In the genomic region with DNA sequence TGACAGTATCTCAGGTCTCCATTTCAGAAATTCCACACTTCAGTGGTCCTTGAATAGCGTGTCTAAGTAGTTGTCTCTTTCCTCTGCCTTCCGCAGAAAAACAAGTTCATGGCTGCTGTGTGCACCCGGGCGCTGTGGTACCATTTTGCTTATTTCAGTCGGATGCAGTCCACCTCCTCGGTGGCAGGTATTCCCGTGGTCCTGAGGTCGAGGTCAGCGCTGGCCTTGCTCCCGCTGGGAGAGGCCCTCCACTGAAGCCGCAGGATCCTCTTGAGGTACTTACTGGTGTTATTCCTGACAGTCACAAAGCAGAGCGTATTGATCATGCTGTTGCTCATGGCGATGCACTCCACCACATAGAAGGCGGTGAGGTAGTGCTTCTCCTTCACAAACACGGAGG, we compare ENCODE assay signal across 24 mouse cellular contexts. TPM values are rescaled to one million over a fixed set of nuclear protein-coding genes. Genes with fewer than 3 reads are reported as not detected.
A peak's percentile ranks its signal among the peaks of the same experiment; 100 is the strongest.
DNase-seq lines count a peak whose midpoint lies in the region; ATAC-seq and TF ChIP-seq lines count a peak whose summit lies in the region.
"Had no signal": no experiment of that assay in that cellular context is flagged by ENCODE, and none has a peak within 500 bp of the region (broad histone marks: within the 10 kb centered on the region; RNA-seq: fewer than 3 reads in every experiment).

No protein-coding gene starts in this region.

- peak; percentile 79 for DNase-seq in heart, adult 11 months
- DNase-seq: adrenal gland, adult 8-10 months; adrenal gland, postnatal 14 days; adrenal gland, postnatal 36 days; B cell, adult 2 months; cerebellum, adult 11-12 months; cerebellum, adult 2 months; cerebellum, adult 9-10 months; cerebellum, postnatal 10 days; cerebellum, postnatal 25 days; forebrain, postnatal 0 days had no signal

- no peaks in the 10 kb centered on the region for H3K9me3 ChIP-seq in heart, embryonic 12.5 days (replicated peaks)
- H3K9me3 ChIP-seq in megakaryocyte, embryonic 14.5 days, result peaks cover 15% of the 10 kb centered on the region
- H3K9me3 ChIP-seq in E14TG2a.4 (ENCODE audit: low read length), result no peaks in the 10 kb centered on the region
- H3K9me3 ChIP-seq in intestine, embryonic 15.5 days, result no peaks in the 10 kb centered on the region
- H3K9me3 ChIP-seq: embryonic facial prominence, embryonic 10.5 days; embryonic facial prominence, embryonic 12.5 days; forebrain, embryonic 13.5 days; forebrain, embryonic 15.5 days; G1E had no signal

- no peak overlapping the region for H3K9ac ChIP-seq in heart, embryonic 12.5 days
- H3K9ac ChIP-seq in intestine, embryonic 15.5 days, result no peak overlapping the region
- H3K9ac ChIP-seq: embryonic facial prominence, embryonic 12.5 days; forebrain, embryonic 13.5 days; forebrain, embryonic 15.5 days; forebrain, postnatal 0 days had no signal

- WGBS in heart, embryonic 12.5 days, result 79% methylated on average over 15 of the region's 15 CpGs
- WGBS in intestine, embryonic 15.5 days, result 90% methylated on average over 15 of the region's 15 CpGs

- no peak overlapping the region; the same call in 1 of the 2 replicates for H3K4me2 ChIP-seq in heart, embryonic 12.5 days
- H3K4me2 ChIP-seq in intestine, embryonic 15.5 days (replicated peaks), result no peak overlapping the region
- H3K4me2 ChIP-seq: embryonic facial prominence, embryonic 12.5 days; forebrain, embryonic 13.5 days; forebrain, embryonic 15.5 days had no signal

- H3K36me3 ChIP-seq in heart, embryonic 12.5 days, result no peaks in the 10 kb centered on the region
- peaks cover 28% of the 10 kb centered on the region for H3K36me3 ChIP-seq in megakaryocyte, embryonic 14.5 days (replicated peaks; ENCODE audit: low read length)
- no peaks in the 10 kb centered on the region for H3K36me3 ChIP-seq in E14TG2a.4 (ENCODE audit: insufficient read depth, low read length)
- H3K36me3 ChIP-seq in intestine, embryonic 15.5 days, result no peaks in the 10 kb centered on the region
- H3K36me3 ChIP-seq: embryonic facial prominence, embryonic 10.5 days; embryonic facial prominence, embryonic 12.5 days; forebrain, embryonic 15.5 days had no signal

- no peak for ATAC-seq in heart, embryonic 12.5 days (ENCODE audit: insufficient number of reproducible peaks, low FRiP score)
- ATAC-seq in megakaryocyte, adult 5-6 weeks (ENCODE audit: poor library complexity, severe bottlenecking), result no peak
- ATAC-seq in intestine, embryonic 15.5 days, result no peak
- ATAC-seq: activated CD4-positive, CD25-positive, alpha-beta regulatory T cell, adult 4 months; CD4-positive, CD25-positive, alpha-beta regulatory T cell, adult 4 months; forebrain, embryonic 13.5 days; forebrain, embryonic 15.5 days; forebrain, postnatal 0 days; Patski had no signal

- no peak for TF ChIP-seq CTCF in E14TG2a.4 (conservative IDR thresholded peaks at IDR 0.05; ENCODE audit: low read length)

- peaks cover 15% of the 10 kb centered on the region; the same call in 1 of the 2 replicates for H3K27me3 ChIP-seq in heart, embryonic 12.5 days (replicated peaks)
- peaks cover 48% of the 10 kb centered on the region for H3K27me3 ChIP-seq in megakaryocyte, embryonic 14.5 days (replicated peaks)
- H3K27me3 ChIP-seq in E14TG2a.4 (ENCODE audit: insufficient read depth, low read length), result peaks cover 53% of the 10 kb centered on the region
- H3K27me3 ChIP-seq in intestine, embryonic 15.5 days (replicated peaks), result no peaks in the 10 kb centered on the region
- H3K27me3 ChIP-seq: embryonic facial prominence, embryonic 12.5 days; forebrain, embryonic 13.5 days; forebrain, embryonic 15.5 days; Patski had no signal

- peaks cover 36% of the 10 kb centered on the region for H3K4me1 ChIP-seq in heart, embryonic 12.5 days (replicated peaks)
- H3K4me1 ChIP-seq in megakaryocyte, embryonic 14.5 days, result peaks cover 52% of the 10 kb centered on the region
- peaks cover 20% of the 10 kb centered on the region for H3K4me1 ChIP-seq in E14TG2a.4 (replicated peaks; ENCODE audit: low read depth, low read length)
- H3K4me1 ChIP-seq in intestine, embryonic 15.5 days (replicated peaks), result peaks cover 7% of the 10 kb centered on the region
- H3K4me1 ChIP-seq: embryonic facial prominence, embryonic 12.5 days; forebrain, embryonic 13.5 days; forebrain, embryonic 15.5 days had no signal

- no peak overlapping the region for H3K4me3 ChIP-seq in heart, embryonic 12.5 days
- H3K4me3 ChIP-seq in megakaryocyte, embryonic 14.5 days (replicated peaks), result peak overlapping the region; percentile 21
- peak overlapping the region; percentile 52 for H3K4me3 ChIP-seq in E14TG2a.4 (replicated peaks; ENCODE audit: low read length)
- no peak overlapping the region for H3K4me3 ChIP-seq in intestine, embryonic 15.5 days (replicated peaks)
- H3K4me3 ChIP-seq: embryonic facial prominence, embryonic 10.5 days; embryonic facial prominence, embryonic 12.5 days; forebrain, embryonic 13.5 days; forebrain, embryonic 15.5 days had no signal

- H3K27ac ChIP-seq in heart, embryonic 12.5 days (ENCODE audit: poor library complexity, severe bottlenecking), result no peak overlapping the region
- H3K27ac ChIP-seq in intestine, embryonic 15.5 days, result no peak overlapping the region
- H3K27ac ChIP-seq: embryonic facial prominence, embryonic 10.5 days; embryonic facial prominence, embryonic 12.5 days; forebrain, embryonic 13.5 days; forebrain, embryonic 15.5 days had no signal

RNA-seq across cellular contexts. Expression of gene Prokr1, which starts 9.5 kb away (rescaled TPM):
- polyA plus RNA-seq in heart, embryonic 12.5 days (2016; fragmentation: Nextera tagmentation; extraction: Ambion mirVana), result 4.3 and 4.8 TPM in 2 replicates
- polyA plus RNA-seq in megakaryocyte, embryonic 14.5 days (2012; ENCODE audit: insufficient read depth, low replicate concordance), result 0.51 and 1.1 TPM in 2 replicates
- total RNA-seq in megakaryocyte, adult 5-6 weeks (2015), result 0.11 and 0.29 TPM in 2 replicates
- total RNA-seq in megakaryocyte, adult 5-6 weeks (2017), result 0.08 and 0.26 TPM in 2 replicates
- 2.6 and 2.7 TPM in 2 replicates for polyA plus RNA-seq in intestine, embryonic 15.5 days (2015; fragmentation: Nextera tagmentation; extraction: Ambion mirVana)
- polyA plus RNA-seq: activated CD4-positive, CD25-positive, alpha-beta regulatory T cell, adult 4 months had no signal

RNA-seq across cellular contexts. Expression of gene Arhgap25, which starts 48.0 kb away (rescaled TPM):
- 2.1 and 2.5 TPM in 2 replicates for polyA plus RNA-seq in heart, embryonic 12.5 days (2016; fragmentation: Nextera tagmentation; extraction: Ambion mirVana)
- polyA plus RNA-seq in megakaryocyte, embryonic 14.5 days (2012; ENCODE audit: insufficient read depth, low replicate concordance), result 8.3 TPM in 1 of 2 replicates, not detected in the other
- total RNA-seq in megakaryocyte, adult 5-6 weeks (2015), result 27.9 and 35.5 TPM in 2 replicates
- 74.4 TPM in 2 replicates for total RNA-seq in megakaryocyte, adult 5-6 weeks (2017)
- 3.4 TPM in 2 replicates for polyA plus RNA-seq in intestine, embryonic 15.5 days (2015; fragmentation: Nextera tagmentation; extraction: Ambion mirVana)

Comparison
In these comparisons a context has a peak if more than half of its experiments do, and no peak if none do; other contexts are left out.
1. H3K4me3 ChIP-seq: peak in megakaryocyte, embryonic 14.5 days (single experiment) and E14TG2a.4 (single experiment); none in heart, embryonic 12.5 days (single experiment) and intestine, embryonic 15.5 days (single experiment).